Mouse (Mus musculus): ENCODE measurements around the gene Auh.

DNA sequence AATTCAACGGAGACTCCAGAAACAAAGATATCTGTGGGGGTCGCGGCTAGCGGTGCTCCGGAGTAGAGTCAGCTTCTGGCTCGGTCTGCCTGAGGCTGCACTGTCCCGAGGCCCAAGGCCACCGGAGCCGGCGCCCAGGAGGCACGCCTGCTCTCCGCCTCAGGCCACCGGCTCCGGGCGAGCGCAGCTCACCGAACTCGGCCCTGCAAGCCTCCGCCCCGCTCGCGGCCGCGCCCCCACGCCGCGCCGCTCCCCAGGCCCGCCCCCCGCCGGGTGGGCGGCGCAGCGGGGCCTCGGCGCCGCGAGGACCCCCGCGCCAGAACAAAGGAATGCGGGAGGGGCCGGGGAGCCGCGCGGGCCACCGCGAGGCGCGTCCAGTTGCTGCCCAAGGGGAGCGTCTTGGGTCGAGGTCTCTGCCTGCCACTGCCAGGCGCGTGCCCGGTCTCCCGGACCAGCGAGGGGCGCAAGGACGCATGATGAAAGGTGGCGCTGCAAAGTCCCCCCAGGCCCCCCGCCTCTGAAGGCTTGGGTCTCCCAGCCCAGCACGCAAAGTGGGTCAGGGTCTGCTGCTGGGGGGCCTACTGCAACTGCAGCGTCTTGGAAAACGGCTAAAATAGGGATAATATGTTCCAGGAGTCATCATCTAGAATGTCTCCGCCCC, 49.0 kb upstream of the Auh start:
- TF ChIP-seq POLR2A (IDR thresholded peaks at IDR 0.05; ENCODE audit: insufficient read depth, low read depth, low read length) (no peak), CTCF (IDR thresholded peaks at IDR 0.05) (no peak), EP300 (IDR thresholded peaks at IDR 0.05; ENCODE audit: insufficient read depth, low read depth, low read length) (no peak)
